Mouse (Mus musculus) lung, postnatal 0 days (tissue): ENCODE data around the gene Xrcc5. TPM values are rescaled to one million over a fixed set of nuclear protein-coding genes. Genes with fewer than 3 reads are reported as not detected.

Experiments
- ATAC-seq: fragments of 200-750 bp; cut with Nextera tagmentation; 2 replicates; pipeline ENCODE4 v1.8.0; 2017; ENCODE audit warnings: moderate library complexity
- DNase-seq: peaks from one replicate; pipeline ENCODE4 v3.0.0-alpha.2; 2016; ENCODE audit warnings: low spot score
- H3K27ac ChIP-seq: fragments of 300-500 bp; sonication (generic); 2 replicates; pipeline ENCODE4 v1.5.1; 2014; ENCODE audit warnings: antibody characterized with exemption, mild to moderate bottlenecking, low read length, mixed read lengths
- H3K27me3 ChIP-seq: fragments of 300-500 bp; sonication (generic); replicated peaks from 2 replicates; pipeline ENCODE4 v1.6.1; 2014; ENCODE audit warnings: low read length, mixed read lengths; ENCODE audit not compliant: insufficient read depth
- H3K36me3 ChIP-seq: fragments of 300-500 bp; sonication (generic); 2 replicates; pipeline ENCODE4 v1.6.1; 2014; ENCODE audit warnings: low read length, mixed read lengths; ENCODE audit not compliant: insufficient read depth
- H3K4me1 ChIP-seq: fragments of 300-500 bp; sonication (generic); 2 replicates; pipeline ENCODE4 v1.6.1; 2014; ENCODE audit warnings: antibody characterized with exemption, low read depth, low read length, mixed read lengths; ENCODE audit not compliant: insufficient read depth
- H3K4me2 ChIP-seq: fragments of 300-500 bp; sonication (generic); replicated peaks from 2 replicates; pipeline ENCODE4 v1.6.1; 2014; ENCODE audit warnings: low read depth, mild to moderate bottlenecking, low read length, moderate library complexity, mixed read lengths
- H3K4me3 ChIP-seq: fragments of 300-500 bp; sonication (generic); 2 replicates; pipeline ENCODE4 v1.5.1; 2014; ENCODE audit warnings: low read depth, low read length
- H3K9ac ChIP-seq: fragments of 300-500 bp; sonication (generic); replicated peaks from 2 replicates; pipeline ENCODE4 v1.6.1; 2014; ENCODE audit warnings: low read depth, mild to moderate bottlenecking
- H3K9me3 ChIP-seq: fragments of 300-500 bp; sonication (generic); 2 replicates; pipeline ENCODE4 v1.6.1; 2016; ENCODE audit warnings: low read length, mixed read lengths
- CTCF ChIP-seq: IDR thresholded peaks from 2 replicates; pipeline ENCODE4 v1.5.1; 2016; ENCODE audit warnings: antibody characterized with exemption, mild to moderate bottlenecking
- EP300 ChIP-seq: IDR thresholded peaks from 2 replicates; pipeline ENCODE4 v1.6.1; 2016; ENCODE audit warnings: antibody characterized with exemption, mild to moderate bottlenecking, control low read depth
- WGBS: fragments of 180-500 bp; shearing (Covaris S2); extraction: QIAGEN DNeasy Blood & Tissue Kit; methylation state at CpG from one replicate; pipeline ENCODE4 v1.1.7; 2014; 5-methylcytosine and 5-hydroxymethylcytosine counted together
- polyA plus RNA-seq: library from polyadenylated mRNA; unstranded; fragments of >200 nt; fragmentation: Nextera tagmentation; extraction: Ambion mirVana; gene quantifications from 2 replicates; pipeline ENCODE4 v1.2.1, GENCODE M21; 2015

The Xrcc5 gene
- polyA plus RNA-seq, 1 experiment from 2014 or later: 10.3 TPM

GRCm38 (mm10) chr1:72293869-72294663, 13.2 kb upstream of the Xrcc5 start:
- H3K4me1 ChIP-seq: no peaks in the 10 kb centered on the region
- no peaks in the 10 kb centered on the region for H3K27me3 ChIP-seq
- H3K4me2 ChIP-seq: no peak overlapping the region
- WGBS: 52% methylated on average over 4 of the region's 4 CpGs
- no peak for TF ChIP-seq CTCF
- no peak for TF ChIP-seq EP300
- no peak overlapping the region for H3K27ac ChIP-seq
- no peaks in the 10 kb centered on the region for H3K9me3 ChIP-seq
- no peak for ATAC-seq
- no peak overlapping the region for H3K9ac ChIP-seq
- DNase-seq: no peak
- no peak overlapping the region for H3K4me3 ChIP-seq
- no peaks in the 10 kb centered on the region for H3K36me3 ChIP-seq

- H3K4me2 ChIP-seq: no peak overlapping the region
- H3K27me3 ChIP-seq: no peaks in the 10 kb centered on the region
- H3K9ac ChIP-seq: no peak overlapping the region
- 71% methylated on average over 8 of the region's 8 CpGs for WGBS
- no peak for TF ChIP-seq CTCF
- no peak for TF ChIP-seq EP300
- H3K9me3 ChIP-seq: no peaks in the 10 kb centered on the region
- ATAC-seq (no peak), DNase-seq (no peak)
- no peak overlapping the region for H3K4me3 ChIP-seq
- H3K27ac ChIP-seq: no peak overlapping the region
- H3K4me1 ChIP-seq: no peaks in the 10 kb centered on the region
- H3K36me3 ChIP-seq: no peaks in the 10 kb centered on the region
Measured at GRCm38 (mm10) chr1:72295746-72296145, 11.5 kb upstream of the Xrcc5 start.

GRCm38 (mm10) chr1:72301845-72302244, 5.4 kb upstream of the Xrcc5 start:
- Histone ChIP-seq H3K4me3 (no peak overlapping the region), H3K27me3 (no peaks in the 10 kb centered on the region), H3K36me3 (no peaks in the 10 kb centered on the region), H3K9me3 (no peaks in the 10 kb centered on the region), H3K9ac (no peak overlapping the region), H3K27ac (no peak overlapping the region), H3K4me1 (no peaks in the 10 kb centered on the region), H3K4me2 (no peak overlapping the region)
- WGBS: 91% methylated on average over 1 of the region's 1 CpGs
- no peak for TF ChIP-seq CTCF
- TF ChIP-seq EP300: no peak
- DNase-seq (no peak), ATAC-seq (no peak)

GRCm38 (mm10) chr1:72306241-72306640, 980 bp upstream of the Xrcc5 start:
- H3K27ac ChIP-seq: no peak overlapping the region
- DNase-seq (no peak), ATAC-seq (no peak)
- H3K36me3 ChIP-seq: no peaks in the 10 kb centered on the region
- no peak overlapping the region for H3K4me3 ChIP-seq
- no peaks in the 10 kb centered on the region for H3K4me1 ChIP-seq
- H3K4me2 ChIP-seq: peak overlapping the region; percentile 64
- no peaks in the 10 kb centered on the region for H3K9me3 ChIP-seq
- no peak overlapping the region for H3K9ac ChIP-seq
- no peaks in the 10 kb centered on the region for H3K27me3 ChIP-seq
- TF ChIP-seq EP300 (no peak), CTCF (no peak)
- WGBS: 62% methylated on average over 3 of the region's 3 CpGs

- WGBS: 4% methylated on average over 11 of the region's 11 CpGs
- ATAC-seq (peak; percentile 65), DNase-seq (no peak)
- 0 out of 2 replicates have a peak overlapping the region, but pooled peaks have one; percentile 36 for H3K9ac ChIP-seq
- H3K36me3 ChIP-seq: no peaks in the 10 kb centered on the region
- peak; percentile 59 for TF ChIP-seq CTCF
- TF ChIP-seq EP300: no peak
- no peaks in the 10 kb centered on the region for H3K4me1 ChIP-seq
- peak overlapping the region; percentile 52 for H3K4me3 ChIP-seq
- no peaks in the 10 kb centered on the region for H3K27me3 ChIP-seq
- no peak overlapping the region for H3K27ac ChIP-seq
- peak overlapping the region; percentile 64 for H3K4me2 ChIP-seq
- no peaks in the 10 kb centered on the region for H3K9me3 ChIP-seq
Measured at GRCm38 (mm10) chr1:72306679-72307181, 491 bp upstream of the Xrcc5 start.

GRCm38 (mm10) chr1:72308919-72309318, 1.7 kb downstream of the Xrcc5 start:
- Histone ChIP-seq H3K9ac (no peak overlapping the region), H3K27ac (no peak overlapping the region), H3K4me3 (no peak overlapping the region), H3K9me3 (no peaks in the 10 kb centered on the region), H3K4me2 (no peak overlapping the region), H3K36me3 (no peaks in the 10 kb centered on the region), H3K4me1 (no peaks in the 10 kb centered on the region), H3K27me3 (no peaks in the 10 kb centered on the region)
- ATAC-seq: no peak
- 61% methylated on average over 4 of the region's 4 CpGs for WGBS
- DNase-seq: no peak
- no peak for TF ChIP-seq CTCF
- TF ChIP-seq EP300: no peak
